Mouse (Mus musculus) left cerebral cortex, postnatal 10 days (tissue): ENCODE measurements around the gene Gm21969. TPM values are rescaled to one million over a fixed set of nuclear protein-coding genes. Genes with fewer than 3 reads are reported as not detected.

Experiments used
- DNase-seq, 2 experiments: peaks; one replicate each; pipeline ENCODE4 v3.0.0; 2021 to 2022; ENCODE audit warnings: low spot score in 2 of 2, mixed read lengths in 1 of 2; ENCODE audit errors: extremely low spot score in 1 of 2
- intact Hi-C: fragments of 180-260 bp; cut with DNase I; formaldehyde crosslinking; loops from one replicate; pipeline ENCODE4 v1.15.1; 2025
- total RNA-seq, 2 experiments: library from RNA; stranded (reverse); gene quantifications; 2 replicates each; pipeline ENCODE4 v1.2.3; 2021

The Gm21969 gene
- total RNA-seq, 2 experiments from 2014 or later, result not detected

DNA sequence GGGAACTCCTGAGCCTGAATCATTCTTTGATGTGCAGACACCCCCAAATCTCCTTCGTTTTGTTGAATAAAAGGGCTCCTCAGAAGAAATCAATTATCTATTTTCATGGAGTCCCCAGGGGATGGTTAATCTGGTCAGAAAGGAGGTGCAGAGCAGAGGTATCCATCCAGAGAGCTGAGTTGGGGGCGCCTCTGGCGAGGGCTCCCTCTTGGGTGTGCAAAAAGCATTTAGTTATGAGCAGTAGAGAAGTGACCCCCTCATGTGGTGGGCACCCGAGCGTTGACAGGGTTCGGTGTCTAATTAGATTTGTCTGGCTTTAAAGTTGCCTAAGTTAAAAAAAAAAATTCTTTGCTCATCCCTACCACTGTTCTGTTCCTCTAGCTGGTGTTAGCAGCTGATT is 8.0 kb downstream of the Gm21969 start:
- no peak for DNase-seq
- intact Hi-C loops, result loop anchor here (5.0 kb wide), 2 partner anchors 34 to 139 kb away; no protein-coding TSS in a partner anchor

DNA sequence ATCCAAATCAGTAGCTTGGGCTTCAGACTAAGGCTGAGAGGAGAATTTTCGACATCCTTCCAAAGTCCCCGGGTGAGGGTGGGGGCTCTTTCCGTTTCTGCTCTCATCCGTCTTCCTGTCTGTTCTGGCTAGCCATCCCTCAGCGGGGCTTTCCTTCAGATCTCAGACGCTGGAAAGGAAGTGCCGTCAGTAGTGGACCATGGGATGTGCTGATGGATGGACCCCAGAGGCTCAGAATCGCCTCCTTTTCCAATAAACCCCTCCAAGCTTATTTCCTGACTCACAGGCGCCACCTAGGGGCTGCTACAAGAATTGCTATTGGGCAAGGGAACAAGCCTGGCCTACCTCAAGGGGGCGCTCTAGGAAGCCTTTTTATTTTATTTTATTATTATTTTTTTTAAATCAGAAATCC is 8.6 kb downstream of the Gm21969 start:
- intact Hi-C loops, result loop anchor here (5.0 kb wide), 2 partner anchors 34 to 139 kb away; no protein-coding TSS in a partner anchor
- DNase-seq, result peak; percentile 58 to 85

DNA sequence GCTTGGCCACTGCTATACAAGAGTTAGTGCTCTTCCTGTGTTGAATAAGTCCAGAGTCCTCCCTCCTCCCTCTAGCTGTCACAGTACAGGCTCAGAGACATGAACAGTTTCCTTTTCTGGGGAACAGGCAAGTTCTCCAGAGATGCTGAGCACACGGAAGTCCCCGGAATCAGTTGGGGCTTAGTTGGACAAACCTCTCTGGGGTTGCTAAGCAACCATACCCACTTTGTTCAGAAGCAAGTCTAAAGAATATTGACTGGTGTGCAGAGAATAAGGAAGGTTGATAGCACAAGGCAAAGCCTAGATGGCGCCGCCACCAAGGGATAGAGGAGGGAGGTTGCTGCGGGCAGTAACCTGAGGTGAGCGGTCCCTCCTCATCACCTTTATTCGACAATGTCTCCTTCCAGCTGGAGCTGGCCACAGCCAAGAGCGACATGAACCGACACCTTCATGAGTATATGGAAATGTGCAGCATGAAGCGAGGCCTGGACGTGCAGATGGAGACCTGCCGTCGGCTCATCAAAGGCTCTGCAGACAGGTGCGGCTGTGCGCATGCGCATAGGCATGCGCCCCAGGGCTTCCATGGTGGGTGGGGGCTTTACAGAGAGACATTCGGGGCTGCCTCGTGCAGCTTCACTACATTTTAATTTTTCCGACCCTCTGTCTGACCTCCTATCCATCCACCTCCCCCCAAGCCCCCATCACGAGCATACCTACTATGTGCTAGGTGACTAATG is 11.7 kb downstream of the Gm21969 start:
- intact Hi-C loops, result loop anchor here (5.0 kb wide), 2 partner anchors 37 to 142 kb away; no protein-coding TSS in a partner anchor
- DNase-seq, result no peak

- intact Hi-C loops, result no loop called here
- no peak for DNase-seq
Observed at GRCm38 (mm10) chr4:139616276-139617000, 13.5 kb downstream of the Gm21969 start.

DNA sequence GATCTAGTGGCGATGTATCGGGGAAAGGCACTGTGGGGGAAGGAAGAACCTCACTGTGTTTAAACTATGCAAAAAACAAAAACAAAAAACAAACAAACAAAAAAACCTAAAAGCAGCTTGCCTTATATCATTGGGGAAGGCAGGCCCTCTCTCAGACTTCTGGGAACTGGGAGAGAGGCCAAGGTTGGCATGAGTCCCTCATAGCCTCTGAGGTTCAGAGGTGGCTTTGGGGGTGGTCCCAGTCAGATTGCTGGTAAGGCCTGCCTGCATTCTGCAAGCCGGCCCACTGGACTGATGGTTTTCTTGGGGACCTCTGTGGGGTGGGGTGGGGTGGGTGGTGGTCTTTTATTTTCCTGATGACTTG is 14.0 kb downstream of the Gm21969 start:
- DNase-seq, result no peak

GRCm38 (mm10) chr4:139619765-139620164 is 16.8 kb downstream of the Gm21969 start:
- intact Hi-C loops, result no loop called here
- no peak for DNase-seq

More for the DNA sequence above, 14.0 kb downstream of the Gm21969 start:
- intact Hi-C loops, result no loop called here

- DNase-seq, result peak; percentile 92 to 96
- intact Hi-C loops, result loop anchor here (2.0 kb wide), 1 partner anchor 48 kb away; no protein-coding TSS in a partner anchor
Observed at GRCm38 (mm10) chr4:139622373-139623282, 19.6 kb downstream of the Gm21969 start, which contains the start of gene Aldh4a1. Gene Aldh4a1, plus strand, starts transcription at chr4:139622866.

- intact Hi-C loops, result loop anchor here (2.0 kb wide), 1 partner anchor 49 kb away; no protein-coding TSS in a partner anchor
- no peak for DNase-seq
Observed at GRCm38 (mm10) chr4:139623434-139624115, 20.6 kb downstream of the Gm21969 start.

- intact Hi-C loops, result no loop called here
- DNase-seq, result no peak
Observed at GRCm38 (mm10) chr4:139624116-139624489, 21.1 kb downstream of the Gm21969 start.

DNA sequence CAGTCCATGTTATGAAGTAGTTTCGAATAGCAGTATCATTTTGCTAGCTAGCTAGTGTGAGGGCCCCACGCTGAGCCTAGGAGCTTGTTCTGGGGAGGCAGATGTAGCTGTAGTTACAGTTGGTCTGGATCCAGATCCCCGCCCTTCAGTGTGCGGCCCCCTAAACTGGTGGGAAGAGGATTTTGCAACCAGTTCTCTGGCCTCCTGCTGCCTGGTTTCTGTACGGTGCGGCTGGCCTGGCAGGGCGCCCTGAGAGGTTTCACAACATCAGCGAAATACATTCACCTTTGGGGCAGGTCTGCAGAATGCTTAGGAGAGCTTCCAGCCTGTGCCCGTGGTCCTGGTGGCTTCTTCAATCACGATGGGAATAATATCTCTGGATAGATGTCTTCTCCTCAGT is 21.7 kb downstream of the Gm21969 start:
- intact Hi-C loops, result no loop called here
- DNase-seq, result no peak

DNA sequence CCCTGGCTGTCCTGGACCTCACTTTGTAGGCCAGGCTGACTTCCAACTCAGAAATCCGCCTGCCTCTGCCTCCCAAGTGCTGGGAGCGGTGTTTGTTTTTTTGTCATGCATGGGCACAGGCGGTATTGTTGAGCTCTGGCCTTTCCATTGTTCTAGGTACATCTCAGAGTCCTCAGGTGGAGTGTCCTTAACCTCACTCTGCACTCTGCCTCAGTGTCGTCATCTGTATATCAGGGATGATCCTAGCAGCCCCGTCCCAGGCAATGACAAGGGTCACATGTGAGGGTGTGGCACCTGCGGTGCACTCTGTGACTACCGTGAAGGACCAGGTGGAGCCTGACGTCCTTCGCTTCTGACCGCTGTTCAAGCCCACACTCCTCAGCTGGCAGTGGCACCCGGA is 24.4 kb downstream of the Gm21969 start:
- DNase-seq, result no peak
- intact Hi-C loops, result no loop called here

- intact Hi-C loops, result no loop called here
- no peak for DNase-seq
Observed at GRCm38 (mm10) chr4:139630171-139630570, 27.2 kb downstream of the Gm21969 start.

GRCm38 (mm10) chr4:139631141-139631540 is 28.2 kb downstream of the Gm21969 start:
- intact Hi-C loops, result no loop called here
- DNase-seq, result peak in 1 of 2 experiments; percentile 86

DNA sequence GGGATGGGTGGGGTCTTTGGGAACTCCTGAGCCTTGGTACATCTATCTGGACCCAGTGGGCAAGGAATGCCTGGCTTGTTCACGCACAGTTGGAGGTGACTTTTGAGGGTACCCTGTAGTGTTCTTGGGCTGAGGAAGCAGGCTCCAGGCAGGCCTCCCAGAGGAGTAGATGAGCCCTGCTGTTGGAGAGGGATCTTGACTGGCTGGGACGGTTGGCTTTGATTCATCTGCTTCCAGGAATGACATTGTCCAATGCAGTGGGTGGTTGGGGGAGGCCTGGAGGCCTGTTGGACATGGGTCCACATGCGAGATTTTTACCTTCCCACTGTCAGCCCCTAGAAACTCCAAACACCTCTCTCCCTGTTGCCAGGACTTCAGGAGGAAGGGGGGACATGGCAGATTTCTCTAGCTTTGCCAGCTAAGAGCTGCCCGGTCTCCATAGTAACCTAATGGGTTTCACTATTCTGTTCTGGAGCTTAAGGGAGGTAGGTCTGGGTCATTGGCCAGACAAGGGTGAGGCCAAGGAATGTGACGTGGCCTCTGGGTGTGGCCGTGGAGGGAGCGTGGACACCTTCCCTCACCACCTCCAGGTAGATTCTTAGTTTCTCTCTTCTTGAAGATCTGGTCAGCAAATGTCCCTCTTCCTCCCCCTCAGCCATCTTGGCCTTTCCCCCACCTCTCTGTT is 28.7 kb downstream of the Gm21969 start:
- DNase-seq, result peak in 1 of 2 experiments; percentile 57
- intact Hi-C loops, result no loop called here

GRCm38 (mm10) chr4:139632254-139632580 is 29.2 kb downstream of the Gm21969 start:
- DNase-seq, result no peak
- intact Hi-C loops, result no loop called here

GRCm38 (mm10) chr4:139636373-139636772 is 33.4 kb downstream of the Gm21969 start:
- intact Hi-C loops, result loop anchor here (5.0 kb wide), 1 partner anchor 159 kb away; no protein-coding TSS in a partner anchor
- peak; percentile 49 to 77 for DNase-seq

- DNase-seq, result no peak
- intact Hi-C loops, result loop anchor here (5.0 kb wide), 1 partner anchor 161 kb away; no protein-coding TSS in a partner anchor
Observed at GRCm38 (mm10) chr4:139637847-139638246, 34.9 kb downstream of the Gm21969 start.

DNA sequence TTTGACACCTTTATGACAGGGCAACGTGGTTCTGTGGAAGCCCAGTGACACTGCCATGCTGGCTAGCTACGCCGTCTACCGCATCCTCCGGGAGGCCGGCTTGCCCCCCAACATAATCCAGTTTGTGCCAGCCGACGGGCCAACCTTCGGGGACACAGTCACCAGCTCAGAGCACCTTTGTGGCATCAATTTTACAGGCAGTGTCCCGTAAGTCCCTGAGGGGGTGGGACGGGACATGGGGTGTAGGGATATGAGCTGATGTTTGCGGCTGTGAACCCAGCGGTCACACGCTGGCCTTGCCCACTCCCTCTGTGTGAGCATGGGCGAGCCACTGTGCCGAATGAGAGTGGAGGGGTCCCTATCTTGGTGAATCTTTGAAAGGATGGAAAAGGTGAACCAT is 35.4 kb downstream of the Gm21969 start:
- intact Hi-C loops, result loop anchor here (5.0 kb wide), 1 partner anchor 161 kb away; no protein-coding TSS in a partner anchor
- no peak for DNase-seq
